Mouse (Mus musculus): ENCODE results near the gene Gfi1b. TPM values are rescaled to one million over a fixed set of nuclear protein-coding genes. Genes with fewer than 3 reads are reported as not detected.

Gene Gfi1b
- total and polyA plus RNA-seq, 3 experiments, result 82.9 to 277 (median 194) TPM

- H3K9ac ChIP-seq (ENCODE audit: control insufficient read depth, low read depth, low read length, poor library complexity, severe bottlenecking), result peak overlapping the region; percentile 58
- peak overlapping the region; percentile 3; the same call in 1 of the 2 replicates for H3K27ac ChIP-seq (ENCODE audit: control insufficient read depth, low read depth, low read length)
- no peaks in the 10 kb centered on the region for H3K27me3 ChIP-seq (ENCODE audit: control insufficient read depth in 1 of 2, insufficient read depth in 2 of 2, low read length in 2 of 2)
- H3K4me3 ChIP-seq (ENCODE audit: control insufficient read depth in 1 of 2, insufficient read depth in 1 of 2, low read depth in 2 of 2, low read length in 2 of 2), result peak overlapping the region; percentile 18 to 52; a peak in 3 of 4 replicates
- peaks cover 0 to 27% of the 10 kb centered on the region in 2 experiments; a peak in 2 of 4 replicates for H3K36me3 ChIP-seq (ENCODE audit: control insufficient read depth in 1 of 2, insufficient read depth in 2 of 2, low read length in 2 of 2)
- TF ChIP-seq GABPA (IDR thresholded peaks at IDR 0.05; ENCODE audit: low read depth, low read length) (no peak), RAD21 (IDR thresholded peaks at IDR 0.05; ENCODE audit: low read depth, low read length) (peak; percentile 89), TAL1 (IDR thresholded peaks at IDR 0.05; ENCODE audit: low read length) (no peak), CTCF (IDR thresholded peaks at IDR 0.05 in 2 of 3, conservative IDR thresholded peaks at IDR 0.05 in 1 of 3; ENCODE audit: control insufficient read depth in 1 of 3, insufficient read depth in 1 of 3, low read depth in 2 of 3, low read length in 3 of 3, poor library complexity in 1 of 3, severe bottlenecking in 1 of 3) (peak; percentile 93 to 99 (median 96)), MYC (IDR thresholded peaks at IDR 0.05; ENCODE audit: low read depth, low read length) (no peak), NRF1 (IDR thresholded peaks at IDR 0.05; ENCODE audit: insufficient read depth, low read depth, low read length, poor library complexity, severe bottlenecking) (no peak), TBP (IDR thresholded peaks at IDR 0.05; ENCODE audit: low read depth, low read length) (no peak), ETS1 (IDR thresholded peaks at IDR 0.05; ENCODE audit: low read depth, low read length) (no peak), ZMIZ1 (IDR thresholded peaks at IDR 0.05; ENCODE audit: low read depth, low read length) (no peak), RCOR1 (IDR thresholded peaks at IDR 0.05; ENCODE audit: low read depth, low read length) (peak; percentile 45; the same call in 1 of the 2 replicates), ZC3H11A (IDR thresholded peaks at IDR 0.05; ENCODE audit: low read depth, low read length) (peak; percentile 93), MAZ (IDR thresholded peaks at IDR 0.05; ENCODE audit: low read depth, low read length) (peak; percentile 73; the same call in 1 of the 2 replicates), USF1 (IDR thresholded peaks at IDR 0.05; ENCODE audit: low read depth, low read length) (no peak), BHLHE40 (IDR thresholded peaks at IDR 0.05; ENCODE audit: borderline replicate concordance, low read depth, low read length) (0 out of 2 replicates have a peak, but pooled peaks have one; percentile 23), MEF2A (IDR thresholded peaks at IDR 0.05; ENCODE audit: extremely low read depth, insufficient replicate concordance, low read depth, low read length, poor library complexity, severe bottlenecking) (no peak), SMC3 (IDR thresholded peaks at IDR 0.05; ENCODE audit: low read depth, low read length) (peak; percentile 88), USF2 (IDR thresholded peaks at IDR 0.05; ENCODE audit: borderline replicate concordance in 1 of 2, insufficient read depth in 1 of 2, low read depth in 1 of 2, low read length in 2 of 2) (no peak), E2F4 (IDR thresholded peaks at IDR 0.05; ENCODE audit: borderline replicate concordance, low read depth, low read length) (no peak), NELFE (IDR thresholded peaks at IDR 0.05; ENCODE audit: low read depth, low read length) (no peak), SIN3A (IDR thresholded peaks at IDR 0.05; ENCODE audit: low read length) (peak; percentile 68)
- H3K9me3 ChIP-seq (replicated peaks; ENCODE audit: insufficient read depth, low read length), result no peaks in the 10 kb centered on the region
- peak; percentile 88 for DNase-seq (ENCODE audit: low read depth, low spot score)
- H3K4me1 ChIP-seq (ENCODE audit: control insufficient read depth in 1 of 2, insufficient read depth in 2 of 2, low read length in 2 of 2), result peaks cover 9 to 31% of the 10 kb centered on the region in 2 experiments; a peak in 3 of 4 replicates
- no peaks in the 10 kb centered on the region for H3K79me2 ChIP-seq (ENCODE audit: control insufficient read depth, insufficient read depth, low read length, poor library complexity)
These were observed 29.0 kb downstream of the Gfi1b start for GRCm38 (mm10) chr2:28592809-28593208.

Data from MEL (cell line).